Mouse (Mus musculus) ovary, postnatal 10 days (tissue): ENCODE measurements around the gene Plekha7.

Source experiments
- DNase-seq: peaks from one replicate; pipeline ENCODE4 v3.0.0; 2022; ENCODE audit warnings: low spot score

The Plekha7 gene

DNA sequence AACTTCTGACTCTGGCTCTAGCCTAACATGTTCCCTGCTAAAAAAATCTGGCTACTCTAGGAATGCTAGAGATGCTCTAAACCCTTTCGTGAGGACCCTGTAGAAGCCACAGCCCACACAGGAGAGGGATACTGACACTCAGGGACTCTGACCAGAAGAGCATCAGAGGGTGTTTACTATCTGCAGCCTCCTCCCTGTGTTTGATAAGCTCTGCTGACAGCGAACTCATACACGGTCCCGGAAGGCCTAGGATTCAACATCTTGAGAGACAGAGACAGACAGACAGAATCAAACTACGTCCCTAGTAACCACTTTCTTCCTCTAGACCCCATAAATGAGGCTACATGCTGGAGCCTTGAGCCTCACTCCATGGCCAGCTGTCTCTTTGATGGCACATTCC, 20.2 kb downstream of the Plekha7 start:
- DNase-seq = no peak

DNA sequence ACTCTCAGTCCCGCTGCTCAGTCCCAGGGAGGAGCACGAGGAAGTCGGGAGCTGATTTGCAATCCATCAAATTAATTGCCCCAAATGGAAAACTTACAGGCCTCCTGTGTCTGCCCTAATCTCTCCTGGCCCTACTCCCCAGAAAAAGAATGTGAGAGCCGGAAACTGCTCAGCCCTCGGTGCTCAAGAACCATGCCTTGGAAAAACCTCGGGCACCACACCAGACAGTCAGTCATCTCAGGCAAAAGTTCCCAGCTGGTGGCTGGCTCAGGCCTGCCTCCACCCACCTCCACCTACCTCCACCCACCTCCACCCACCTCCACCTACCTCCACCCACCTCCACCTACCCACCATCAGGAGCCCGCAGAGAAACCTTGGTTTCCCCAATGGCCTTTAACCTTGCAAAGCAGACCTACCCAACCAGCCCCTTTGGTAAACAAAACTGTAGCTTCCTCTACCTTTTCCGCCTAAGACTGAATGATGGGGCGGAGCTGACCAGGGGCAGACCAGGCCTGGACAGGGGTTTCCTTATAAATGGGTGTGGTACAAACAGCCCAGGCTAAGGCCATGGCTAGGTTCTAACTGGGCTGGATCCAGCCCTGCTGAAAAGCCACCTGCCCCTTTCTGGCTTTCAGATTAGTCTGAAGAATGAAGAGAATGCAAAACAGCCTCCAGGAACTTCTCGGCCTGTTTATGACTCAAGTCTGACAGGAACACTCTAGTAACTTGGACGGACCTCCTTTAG, 21.4 kb downstream of the Plekha7 start:
- DNase-seq = no peak

DNA sequence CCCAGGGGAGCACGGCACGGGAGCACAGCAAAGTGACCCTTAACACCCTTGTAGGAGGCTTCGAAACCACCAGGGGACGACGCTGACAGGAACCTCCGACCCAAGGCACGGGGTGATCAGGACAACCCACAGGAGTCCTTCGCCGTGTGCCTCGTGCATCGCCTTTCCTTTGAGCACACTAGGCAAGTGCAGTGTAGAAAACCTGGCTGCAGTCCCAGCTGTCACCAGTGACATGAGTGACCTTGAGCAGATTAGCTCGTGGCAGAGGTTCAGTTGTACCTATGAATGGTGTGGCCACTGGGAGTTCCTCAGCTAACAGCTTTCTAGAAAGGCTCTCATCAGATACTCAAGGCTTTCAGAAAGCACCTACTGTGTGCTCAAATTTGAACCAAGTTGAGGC, 22.0 kb downstream of the Plekha7 start:
- DNase-seq = no peak

DNA sequence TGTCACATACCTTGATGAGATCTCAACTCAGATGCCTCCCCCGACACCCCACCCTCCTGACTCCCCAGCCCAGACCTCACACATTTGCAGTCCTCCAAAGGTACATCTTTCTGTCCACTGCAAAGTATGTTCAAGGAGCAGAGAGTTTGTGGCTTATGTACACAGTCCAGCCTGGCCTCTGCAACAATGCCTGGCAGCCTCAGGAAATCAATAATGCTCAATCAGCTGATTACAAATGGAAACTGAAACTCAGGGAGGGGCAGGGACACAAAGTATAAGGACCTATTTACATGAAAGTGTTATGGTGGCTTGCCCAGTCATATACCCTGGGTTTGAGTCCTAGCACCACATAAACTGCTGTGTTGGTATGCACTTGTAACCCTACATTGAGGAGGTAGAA, 23.0 kb downstream of the Plekha7 start:
- no peak for DNase-seq

DNA sequence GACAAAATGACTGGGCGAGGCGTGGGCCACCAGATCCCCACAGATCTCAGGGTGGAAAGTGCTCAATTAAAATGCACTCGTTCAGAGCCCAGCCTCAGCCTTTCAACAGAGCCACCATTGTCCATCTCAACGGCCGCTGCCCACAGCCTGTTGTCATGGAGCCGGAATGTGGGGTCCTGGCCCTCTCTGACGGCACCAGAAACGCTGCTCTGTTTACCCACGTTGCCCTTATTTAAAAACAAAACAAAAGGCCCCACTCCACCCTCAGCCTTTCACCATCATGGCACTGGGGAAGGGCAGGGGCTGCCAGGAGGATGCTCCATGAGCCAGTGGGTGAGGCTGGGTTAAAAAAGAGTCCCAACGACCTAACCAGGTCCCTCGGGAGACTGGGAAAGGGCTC, 25.4 kb downstream of the Plekha7 start:
- no peak for DNase-seq

DNA sequence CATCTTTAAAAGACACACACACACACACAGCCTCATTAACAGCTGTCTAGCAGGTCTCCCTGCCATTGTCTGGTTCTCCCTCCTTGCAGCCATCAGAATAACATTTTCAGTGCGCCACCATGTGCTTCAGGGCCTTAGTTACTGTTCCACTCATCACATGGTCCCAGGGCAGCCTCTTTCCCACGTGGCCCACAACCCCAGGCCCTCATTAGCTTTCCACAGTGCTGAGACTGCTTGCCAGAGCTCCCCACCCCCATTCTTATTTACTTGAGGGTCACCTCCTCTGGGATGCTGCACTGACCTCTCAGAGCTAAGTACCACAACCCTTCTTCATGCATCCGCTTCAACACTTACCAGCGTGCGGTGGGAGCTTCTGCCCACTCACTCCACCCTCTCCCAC, 28.1 kb downstream of the Plekha7 start:
- no peak for DNase-seq

DNA sequence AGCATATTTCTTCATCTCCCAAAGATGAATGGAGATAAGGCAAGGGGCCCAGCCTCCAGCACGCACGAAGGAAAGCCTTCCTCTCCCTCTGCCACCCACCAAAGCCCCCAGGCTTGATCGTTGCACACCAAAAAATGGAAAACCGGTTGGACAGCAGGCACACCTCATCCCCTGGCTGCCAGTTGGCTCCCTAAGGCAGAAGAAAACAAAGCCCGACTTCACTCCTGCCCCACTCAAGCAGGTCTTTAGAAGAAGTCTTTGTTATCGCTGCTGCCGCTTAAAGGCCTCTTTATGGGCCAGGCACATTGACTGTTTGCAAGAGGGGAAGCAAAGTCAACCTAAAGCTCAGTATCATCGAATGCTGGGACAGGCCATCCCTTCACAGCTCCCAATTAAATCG, 29.9 kb downstream of the Plekha7 start:
- DNase-seq = no peak

DNA sequence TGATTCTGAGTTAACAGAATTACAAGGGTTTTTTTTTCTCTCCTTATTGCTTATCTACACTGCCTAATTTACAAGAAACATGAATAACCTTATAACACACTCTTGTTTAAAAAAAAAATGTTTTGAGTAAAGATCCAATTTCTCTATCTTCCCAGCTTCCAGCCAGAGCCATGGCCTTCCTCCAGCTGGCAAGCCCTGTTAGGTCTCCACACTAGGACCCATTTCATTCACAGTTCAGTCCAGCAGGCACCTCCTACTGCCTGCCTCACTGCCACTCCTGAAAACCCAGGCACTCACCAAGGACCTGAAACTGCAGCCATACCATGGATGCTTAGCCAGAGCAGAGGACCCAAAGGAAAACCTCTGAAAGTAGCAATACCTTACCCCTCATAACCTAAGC, 31.9 kb downstream of the Plekha7 start:
- DNase-seq = no peak

DNA sequence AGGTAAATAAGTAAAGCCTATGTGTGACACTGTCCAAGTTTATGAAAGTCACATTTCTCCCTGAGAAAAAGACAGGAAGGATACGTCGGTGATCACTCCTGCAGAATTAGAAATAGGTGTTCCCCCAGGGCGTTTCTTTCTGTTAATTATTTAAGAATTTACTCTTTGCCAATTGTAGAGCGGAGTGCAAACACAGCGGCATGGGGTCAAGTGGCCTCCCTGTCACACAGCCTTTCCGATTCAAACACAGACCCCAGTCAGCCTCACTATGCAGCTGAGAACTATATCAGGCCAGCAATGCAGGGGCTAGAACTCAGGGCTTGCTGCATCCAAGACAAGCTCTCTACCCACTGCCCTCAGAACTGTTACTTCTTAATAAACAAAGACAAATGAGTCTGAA, 35.1 kb downstream of the Plekha7 start:
- no peak for DNase-seq

DNA sequence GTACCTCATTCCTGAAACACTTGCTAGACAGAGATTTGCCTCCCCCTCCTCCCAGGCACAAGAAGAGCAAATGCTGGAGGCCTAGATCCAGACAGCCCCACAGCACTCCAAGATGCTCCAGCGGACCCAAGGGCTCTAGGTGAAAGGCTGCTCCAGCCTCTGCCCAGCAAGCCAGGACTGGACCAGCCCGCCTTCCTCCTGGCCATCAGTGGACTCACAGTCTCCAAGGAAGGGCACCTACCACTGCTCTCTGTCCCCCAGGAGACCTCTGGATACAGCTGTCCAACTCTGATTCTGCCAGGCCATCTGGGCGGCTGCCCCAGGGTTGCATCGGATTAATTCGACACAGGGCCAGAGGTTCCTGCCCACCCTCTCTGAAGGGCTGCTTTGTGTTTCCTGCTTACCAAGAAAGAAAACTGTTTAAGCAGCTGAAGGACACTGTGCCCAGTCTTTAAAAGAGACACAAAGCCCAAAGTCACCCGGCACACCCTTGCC, 38.6 kb downstream of the Plekha7 start:
- no peak for DNase-seq

DNA sequence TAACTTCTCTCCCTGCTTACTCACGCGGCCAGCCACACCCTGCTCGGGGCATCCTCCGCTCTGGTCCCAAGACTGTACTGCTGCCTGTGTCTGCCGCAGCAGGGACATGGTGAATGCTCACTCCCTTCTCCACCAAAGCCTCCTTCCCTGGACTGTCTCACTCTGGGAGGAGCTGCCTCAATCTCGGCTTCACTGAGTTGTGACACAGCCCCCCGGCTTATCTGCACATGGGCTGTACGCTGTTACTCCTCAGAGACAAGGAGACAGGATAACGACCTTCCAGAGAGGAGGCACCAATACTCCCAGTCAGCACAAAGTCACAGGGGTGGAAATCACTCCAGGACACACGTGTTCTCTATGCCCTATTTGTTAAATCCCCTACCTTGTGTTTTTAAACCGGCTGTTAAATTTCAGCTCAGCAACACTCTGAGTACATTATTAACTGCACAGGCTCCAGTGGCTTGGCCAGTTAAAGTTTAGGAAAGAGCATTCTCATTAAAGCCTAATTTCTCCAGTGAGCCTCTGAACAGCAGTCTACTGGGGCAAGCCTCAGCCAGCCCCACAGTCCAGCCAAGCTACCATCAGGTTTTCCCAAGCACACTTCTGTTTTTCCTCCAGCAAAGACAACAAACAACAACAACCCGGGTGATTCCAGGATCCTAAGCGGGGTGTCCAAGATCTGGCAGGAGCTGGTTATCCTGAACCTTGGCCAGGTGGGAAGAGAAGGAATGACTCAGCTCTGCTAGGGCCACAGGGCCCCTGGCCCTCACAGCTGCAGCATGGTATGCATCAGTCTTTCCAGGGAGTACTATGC, 39.9 kb downstream of the Plekha7 start:
- no peak for DNase-seq

DNA sequence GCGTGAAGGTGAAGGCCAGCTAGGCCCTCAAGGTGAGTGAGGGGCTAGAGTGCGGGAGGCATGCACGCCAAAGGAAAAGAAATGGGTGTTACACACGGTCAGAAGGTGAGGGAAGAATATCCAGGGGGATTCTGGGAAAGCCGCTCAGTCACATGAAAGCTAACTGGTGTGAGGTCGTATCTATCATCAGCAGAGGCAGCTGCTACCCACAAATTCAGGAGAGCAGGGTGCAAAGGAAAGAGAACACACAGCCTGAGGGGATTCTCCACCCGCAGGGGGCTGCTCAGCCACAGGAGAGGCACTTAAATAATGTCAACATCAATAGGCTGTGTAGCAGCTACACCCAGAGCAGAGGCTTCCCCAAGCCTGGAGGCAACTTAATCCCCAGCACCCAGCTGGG, 44.9 kb downstream of the Plekha7 start:
- no peak for DNase-seq

DNA sequence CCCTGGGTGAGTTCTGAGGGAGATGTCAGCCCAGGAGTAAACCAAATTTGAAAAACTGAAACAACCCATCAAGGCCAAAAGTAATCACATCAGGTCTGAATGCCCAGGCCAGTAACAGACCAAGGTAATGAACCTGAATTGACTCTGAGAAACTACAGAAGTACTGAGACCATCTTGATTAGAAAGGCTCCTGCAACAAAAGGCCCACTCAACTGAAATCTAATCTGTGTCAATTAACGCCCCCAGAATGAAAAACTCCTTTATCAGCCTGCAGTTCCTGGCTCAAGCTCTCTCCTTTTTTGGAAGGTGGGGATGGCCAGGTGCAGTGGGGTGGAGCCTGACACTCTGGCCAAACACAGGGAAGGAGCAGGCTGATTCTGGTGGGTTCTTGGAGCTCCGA, 45.7 kb downstream of the Plekha7 start:
- DNase-seq = no peak

DNA sequence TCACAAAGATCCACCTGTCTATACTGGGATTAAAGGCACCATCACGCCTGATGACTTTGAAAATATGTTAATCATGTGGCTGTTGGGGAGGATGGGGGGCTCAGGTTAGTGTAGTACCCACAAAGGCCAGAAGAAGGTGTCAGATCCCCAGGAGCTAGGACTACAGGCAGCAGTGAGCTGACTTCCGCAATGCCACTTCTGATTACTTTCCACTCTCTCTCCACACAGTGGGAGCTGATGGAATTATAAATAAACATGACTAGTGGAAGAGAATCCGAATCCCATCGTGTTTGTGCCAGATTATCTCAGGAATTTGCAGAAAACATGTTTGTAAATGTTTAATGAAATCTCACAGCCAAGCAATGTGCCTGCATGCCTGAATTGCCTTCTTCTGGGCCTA, 46.1 kb downstream of the Plekha7 start:
- no peak for DNase-seq

DNA sequence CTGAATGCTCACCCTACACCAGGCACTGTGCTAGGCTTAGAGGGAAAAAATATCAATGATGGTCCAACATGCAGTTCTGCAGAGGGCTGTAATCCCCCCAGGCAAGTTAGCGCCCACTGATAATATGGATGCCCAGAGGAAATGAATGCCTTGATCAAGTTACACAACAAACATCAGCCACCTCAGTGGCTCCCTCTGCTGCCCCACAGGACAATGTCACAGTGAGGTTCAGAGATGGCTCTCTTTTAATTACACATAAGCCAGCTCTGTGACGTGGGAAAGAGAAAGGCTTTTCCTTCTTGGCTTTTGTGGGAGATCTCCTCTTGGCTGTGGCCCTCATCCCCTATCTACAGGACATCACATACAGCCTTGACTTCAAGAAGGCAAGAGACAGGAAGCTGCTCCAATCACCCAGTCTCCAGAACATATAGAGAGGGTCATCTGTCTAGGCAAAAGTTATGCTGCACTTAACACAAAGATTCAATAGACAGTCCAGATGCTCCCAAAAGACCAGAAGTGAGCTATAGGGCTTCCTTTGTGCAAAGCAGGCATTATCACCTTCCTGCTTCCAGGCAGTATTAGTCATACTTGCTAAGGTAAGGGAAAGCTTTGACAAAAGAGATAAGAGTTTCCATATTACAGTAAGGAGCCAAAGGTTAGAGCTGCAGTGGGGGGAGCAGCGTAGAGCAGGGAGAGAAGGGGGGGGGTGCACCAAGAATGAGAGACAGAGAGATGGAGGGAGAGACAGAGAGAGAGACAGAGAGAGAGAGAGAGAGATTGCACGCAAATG, 47.2 kb downstream of the Plekha7 start:
- no peak for DNase-seq

DNA sequence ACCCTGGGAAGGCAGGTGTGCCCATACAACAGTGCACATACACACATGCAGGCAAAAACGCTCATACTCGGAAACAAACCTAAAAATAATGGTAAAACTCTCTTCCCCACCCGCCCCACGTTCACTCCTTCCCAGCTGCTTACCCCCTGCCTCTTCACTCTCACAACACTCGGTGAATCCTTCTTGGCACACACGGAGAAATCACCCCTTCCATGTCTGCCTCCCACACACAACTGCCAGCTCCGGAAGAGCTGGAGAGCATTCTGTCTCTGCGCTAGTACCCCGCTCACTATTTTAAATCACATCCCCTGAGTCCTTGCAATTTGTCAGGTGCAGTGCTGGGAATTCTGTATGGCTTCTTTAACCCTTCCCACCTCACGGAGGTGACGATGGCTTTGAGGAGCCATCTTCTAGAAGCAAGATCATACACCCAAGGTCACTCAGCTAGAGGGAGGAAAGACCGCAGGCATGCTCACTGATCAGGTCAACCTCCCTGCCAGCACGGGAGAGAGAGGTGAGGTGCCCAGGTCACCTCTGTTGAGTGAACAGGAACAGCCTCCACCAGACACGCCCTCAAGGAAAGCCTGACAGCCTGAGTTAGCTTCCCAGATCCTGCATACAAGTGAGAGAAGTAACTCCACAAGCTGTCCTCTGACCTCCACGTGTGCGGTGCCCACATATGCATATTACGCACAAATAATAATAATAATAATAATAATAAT, 49.6 kb downstream of the Plekha7 start:
- no peak for DNase-seq

DNA sequence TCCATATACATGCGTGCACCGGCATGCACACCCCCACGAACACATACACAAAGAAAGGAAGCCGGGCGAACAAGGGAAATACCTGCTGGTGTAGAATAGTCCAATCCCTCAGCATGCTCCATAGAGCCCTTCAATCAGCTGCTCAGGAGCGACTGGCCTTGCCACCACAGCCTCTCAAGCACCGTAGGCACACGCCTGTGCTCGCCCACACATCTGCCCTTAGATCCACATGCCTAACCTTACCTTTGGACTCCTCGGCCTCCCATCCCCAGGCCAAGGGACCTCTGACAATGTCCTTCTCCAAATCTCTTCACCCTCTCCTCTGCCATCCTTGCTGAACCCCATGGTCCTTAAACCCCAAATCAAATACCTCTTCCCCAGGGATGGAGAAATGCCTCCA, 50.2 kb downstream of the Plekha7 start:
- no peak for DNase-seq

DNA sequence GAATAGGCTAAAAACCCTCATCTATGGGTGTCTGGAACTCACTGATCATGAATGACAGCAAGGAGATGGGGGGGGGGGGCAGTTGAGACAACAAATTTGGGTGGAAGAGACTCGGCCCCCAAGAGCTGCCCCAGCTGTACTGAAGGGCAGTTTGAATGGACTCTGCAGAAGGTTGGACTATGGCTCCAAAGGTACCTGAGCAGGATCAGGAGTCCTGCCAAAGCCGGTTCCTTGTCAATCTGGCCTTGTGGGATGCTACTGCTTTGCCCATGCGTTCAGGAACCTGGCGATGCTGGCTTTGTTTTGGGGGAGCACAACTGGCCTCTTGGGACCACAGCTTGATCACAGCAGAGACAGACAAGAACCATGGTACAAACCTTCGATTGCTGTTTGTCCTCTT, 52.5 kb downstream of the Plekha7 start:
- DNase-seq = no peak

DNA sequence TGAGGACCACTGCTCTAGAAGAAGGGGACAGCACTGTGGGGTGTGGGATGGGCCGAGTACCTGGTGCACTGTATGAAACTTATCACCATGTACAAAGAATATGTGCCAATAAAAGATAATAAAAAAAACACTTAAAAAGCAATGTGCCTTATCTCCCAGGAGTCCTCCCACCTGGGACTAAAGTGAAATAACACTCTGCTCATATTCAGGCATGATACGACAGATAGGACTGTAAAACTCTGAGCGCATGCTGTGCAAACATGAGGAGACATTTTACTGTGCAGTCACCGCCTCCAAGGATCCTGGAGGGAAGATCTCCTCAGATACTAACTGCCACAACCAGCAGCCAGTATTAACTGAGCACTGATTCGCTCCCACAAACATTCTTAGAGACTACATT, 53.5 kb downstream of the Plekha7 start:
- no peak for DNase-seq

DNA sequence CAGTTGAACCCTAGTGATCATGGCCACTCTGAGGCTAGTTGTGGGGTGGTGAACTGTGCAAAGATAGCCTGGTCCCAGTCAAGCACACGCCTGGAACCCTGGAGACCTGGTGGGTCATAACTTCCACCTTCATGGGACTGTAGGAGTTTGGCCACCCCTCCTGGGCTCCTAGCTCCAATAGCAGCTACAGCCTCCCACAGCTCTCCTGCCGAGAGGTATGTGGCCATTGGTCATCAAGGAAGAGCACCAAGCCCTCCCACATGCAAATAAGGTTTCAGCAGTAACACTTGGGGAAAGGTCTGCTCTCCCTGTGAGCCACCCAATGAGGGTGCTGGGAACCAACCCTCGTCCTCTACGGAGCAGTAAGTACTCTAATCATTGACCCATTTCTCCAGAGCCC, 55.7 kb downstream of the Plekha7 start:
- DNase-seq = no peak

DNA sequence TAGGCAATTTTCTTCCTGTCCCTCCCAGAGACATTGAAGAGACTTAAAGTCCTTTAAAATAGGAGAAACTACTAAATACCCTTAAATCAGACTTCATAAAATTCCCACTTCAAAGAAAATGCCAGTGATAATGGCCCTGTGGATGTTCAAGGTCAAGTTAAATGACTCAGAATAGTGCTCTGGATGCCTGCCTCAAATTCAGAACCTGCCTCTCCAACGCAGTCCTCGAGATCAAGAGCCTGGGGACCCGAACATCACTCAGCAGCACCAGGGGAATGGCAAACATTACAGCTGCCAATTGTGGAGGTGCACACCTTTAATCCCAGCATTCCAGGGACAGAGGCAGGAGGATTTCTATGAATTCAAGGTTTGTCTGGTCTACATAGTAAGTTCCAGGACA, 56.7 kb downstream of the Plekha7 start:
- no peak for DNase-seq

DNA sequence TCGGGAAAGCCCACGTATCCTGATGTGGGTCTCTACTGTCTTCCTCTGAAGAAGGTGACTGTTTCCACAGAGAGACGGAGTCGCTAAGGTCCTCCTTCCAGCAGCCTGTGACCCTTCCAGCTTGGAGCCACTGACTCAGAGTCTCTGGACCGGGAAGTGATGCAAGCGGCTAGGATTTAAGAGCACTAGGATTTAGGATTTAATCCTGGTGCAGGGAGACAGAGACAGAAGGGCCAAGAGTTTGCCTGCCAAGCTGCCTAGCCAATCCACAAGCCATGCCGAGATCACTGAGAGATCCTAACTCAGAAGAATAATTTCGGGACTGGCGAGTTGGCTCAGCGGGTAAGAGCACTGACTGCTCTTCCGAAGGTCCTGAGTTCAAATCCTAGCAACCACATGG, 59.6 kb downstream of the Plekha7 start:
- DNase-seq = no peak
